Mouse (Mus musculus) lung, postnatal 10 days (tissue): ENCODE data around the gene Scrn3.

Experiments
- DNase-seq: peaks from one replicate; pipeline ENCODE4 v3.0.0; 2021

Gene Scrn3

DNA sequence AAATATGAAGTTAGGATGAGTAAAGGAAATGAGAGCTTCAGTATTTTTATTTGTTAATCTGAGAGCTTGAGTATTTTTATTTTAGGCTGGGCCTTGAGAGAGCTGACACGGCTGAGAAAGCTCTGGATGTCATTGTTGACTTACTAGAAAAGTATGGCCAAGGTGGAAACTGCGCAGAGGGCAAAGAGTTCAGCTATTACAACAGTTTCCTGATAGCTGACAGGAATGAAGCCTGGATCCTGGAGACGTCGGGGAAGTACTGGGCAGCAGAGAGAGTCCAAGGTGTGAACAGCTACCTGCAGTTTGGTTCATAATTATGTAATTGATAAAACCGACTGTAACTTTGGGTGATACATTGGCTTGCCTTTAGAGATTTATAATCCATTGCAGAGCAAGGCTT is 6.8 kb downstream of the Scrn3 start:
- no peak for DNase-seq

DNA sequence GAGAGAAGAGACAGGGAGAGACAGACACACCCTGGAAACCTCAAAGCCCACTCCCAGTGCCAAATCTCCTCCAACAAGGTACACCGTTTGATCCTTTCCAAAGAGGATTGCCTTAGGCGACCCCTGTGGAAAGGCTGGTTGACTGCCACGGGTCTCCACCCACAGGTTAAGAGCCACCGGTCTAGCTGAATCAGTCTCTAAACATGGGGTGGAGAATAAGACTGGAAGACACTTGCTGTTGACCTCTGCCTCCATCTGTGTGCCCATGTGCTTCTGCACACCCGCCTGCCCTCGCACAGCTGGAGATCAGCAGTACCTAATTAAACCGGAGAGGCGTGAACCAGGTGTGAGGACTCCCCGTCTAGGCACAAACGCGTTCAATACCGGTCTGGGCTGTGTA is 10.6 kb downstream of the Scrn3 start:
- DNase-seq: no peak

GRCm38 (mm10) chr2:73325871-73326270 is 13.5 kb downstream of the Scrn3 start:
- DNase-seq: no peak

DNA sequence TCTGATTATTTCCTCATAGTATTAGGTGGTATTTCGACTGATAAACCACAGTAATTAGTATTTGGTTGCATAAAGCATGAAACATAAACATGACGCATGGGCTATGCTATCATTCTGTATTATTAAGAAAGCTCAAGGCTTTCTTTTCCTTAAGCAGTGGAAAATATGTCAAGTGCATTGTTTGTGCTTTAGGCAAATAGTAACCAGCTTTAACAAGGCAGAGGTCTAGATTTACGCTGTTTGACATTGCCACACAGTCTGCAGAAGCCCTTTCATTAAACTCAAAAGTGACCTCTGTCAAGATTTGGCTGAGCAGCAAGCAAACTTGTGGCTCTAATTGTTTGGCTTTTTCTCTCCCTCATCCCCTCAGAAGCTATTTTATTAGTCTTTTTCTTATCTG is 23.5 kb downstream of the Scrn3 start:
- no peak for DNase-seq

DNA sequence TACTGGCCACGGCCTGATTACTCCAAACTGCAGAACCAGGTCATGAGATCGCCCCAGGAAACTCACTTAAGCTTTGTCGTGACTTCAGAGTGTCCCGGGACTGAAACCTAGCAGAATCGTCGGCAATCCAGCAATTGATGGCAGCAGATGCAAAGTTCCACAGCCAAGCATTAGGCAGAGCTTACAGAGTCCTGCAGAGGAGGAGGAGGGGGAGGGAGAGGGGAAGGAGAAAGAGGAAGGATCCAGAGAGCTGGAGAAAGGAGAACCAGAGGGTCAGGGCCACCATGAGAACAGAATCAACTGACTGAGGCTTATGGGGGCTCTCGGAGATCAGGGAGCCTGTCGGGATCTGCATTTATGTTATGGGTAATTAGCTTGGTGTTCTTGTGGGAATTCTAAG is 26.0 kb downstream of the Scrn3 start:
- DNase-seq: no peak

GRCm38 (mm10) chr2:73343701-73344100 is 31.3 kb downstream of the Scrn3 start:
- peak; percentile 38 for DNase-seq

GRCm38 (mm10) chr2:73345204-73345603 is 32.8 kb downstream of the Scrn3 start:
- DNase-seq: no peak

DNA sequence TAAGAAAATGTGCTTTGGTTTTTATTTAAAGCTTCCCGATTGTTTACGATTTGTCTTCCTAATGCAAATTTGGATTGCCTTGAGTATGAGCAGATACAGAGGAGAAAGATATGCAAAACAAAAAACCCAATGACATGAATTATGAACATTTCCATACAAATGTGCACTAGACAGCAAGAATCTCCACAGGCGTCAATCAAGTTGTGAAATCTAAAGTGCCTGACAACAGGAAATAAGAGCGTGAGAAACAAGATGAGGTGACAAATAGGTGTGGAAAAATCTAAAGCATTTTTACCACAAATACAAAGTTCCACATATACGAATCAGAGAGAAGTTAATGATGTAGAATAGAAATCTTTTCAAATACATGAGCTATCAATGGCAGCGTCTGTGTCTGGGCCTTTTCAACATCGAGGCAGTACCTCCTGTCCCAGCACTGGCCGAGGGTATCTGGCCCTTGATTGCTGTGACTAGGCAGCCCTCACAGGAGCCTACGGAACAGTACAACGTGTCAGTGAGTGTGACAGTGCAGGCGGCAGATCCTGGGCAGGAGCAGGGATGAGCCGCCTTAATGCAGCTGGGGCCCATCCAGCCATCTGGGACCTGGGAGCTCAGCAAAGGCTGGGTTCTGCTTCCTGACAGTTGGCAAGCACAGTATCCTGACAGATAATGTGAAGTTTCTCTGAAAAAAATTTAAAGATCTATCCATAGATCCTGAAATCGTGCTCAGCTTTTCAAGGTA is 34.1 kb downstream of the Scrn3 start:
- DNase-seq: no peak

- DNase-seq: no peak
Observed at GRCm38 (mm10) chr2:73347136-73347535, 34.7 kb downstream of the Scrn3 start.

GRCm38 (mm10) chr2:73347766-73348165 is 35.4 kb downstream of the Scrn3 start:
- no peak for DNase-seq

- no peak for DNase-seq
Observed at GRCm38 (mm10) chr2:73348221-73348620, 35.8 kb downstream of the Scrn3 start.

GRCm38 (mm10) chr2:73351496-73351895 is 39.1 kb downstream of the Scrn3 start:
- DNase-seq: peak; percentile 51

GRCm38 (mm10) chr2:73351927-73352374 is 39.5 kb downstream of the Scrn3 start:
- peak; percentile 59 for DNase-seq

GRCm38 (mm10) chr2:73357004-73357403 is 44.6 kb downstream of the Scrn3 start:
- no peak for DNase-seq

GRCm38 (mm10) chr2:73359941-73360340 is 47.5 kb downstream of the Scrn3 start:
- DNase-seq: no peak

DNA sequence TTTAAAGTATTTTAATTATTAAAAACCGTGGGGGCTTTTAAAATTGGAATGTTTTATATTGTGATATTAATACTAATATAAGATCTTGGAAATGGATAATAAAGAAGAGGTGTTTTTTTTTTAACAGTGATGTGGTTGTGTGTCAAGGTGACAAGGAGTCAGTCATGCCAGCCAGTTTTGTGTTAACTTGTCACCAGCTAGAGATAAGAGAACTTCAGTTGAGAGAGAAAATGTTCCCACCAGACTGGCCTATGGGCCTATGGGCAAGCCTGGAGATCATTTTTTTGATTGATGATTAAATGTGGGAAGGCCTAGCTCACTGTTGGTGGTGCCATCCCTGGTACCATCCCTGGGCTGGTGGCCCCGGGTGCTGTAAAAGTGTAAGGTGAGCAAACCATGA is 48.1 kb downstream of the Scrn3 start:
- DNase-seq: no peak

DNA sequence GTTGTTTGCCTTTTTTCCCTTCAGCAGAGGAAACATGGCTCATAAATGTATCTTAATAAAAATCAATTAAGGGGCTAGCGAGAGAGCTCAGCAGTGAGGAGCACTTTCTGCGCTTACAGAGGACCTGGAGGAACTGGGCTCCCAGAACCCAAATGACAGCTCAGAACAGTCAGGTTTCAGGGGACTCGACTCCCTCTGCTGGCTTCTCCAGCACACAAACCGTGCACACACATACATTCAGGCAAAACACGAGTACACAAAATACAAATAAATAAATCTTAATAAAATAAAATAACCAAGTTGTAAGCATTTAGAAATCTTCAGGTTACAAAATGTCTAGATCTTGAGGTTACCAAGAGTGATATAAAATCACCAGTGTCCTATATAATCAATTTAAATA is 51.0 kb downstream of the Scrn3 start:
- no peak for DNase-seq

DNA sequence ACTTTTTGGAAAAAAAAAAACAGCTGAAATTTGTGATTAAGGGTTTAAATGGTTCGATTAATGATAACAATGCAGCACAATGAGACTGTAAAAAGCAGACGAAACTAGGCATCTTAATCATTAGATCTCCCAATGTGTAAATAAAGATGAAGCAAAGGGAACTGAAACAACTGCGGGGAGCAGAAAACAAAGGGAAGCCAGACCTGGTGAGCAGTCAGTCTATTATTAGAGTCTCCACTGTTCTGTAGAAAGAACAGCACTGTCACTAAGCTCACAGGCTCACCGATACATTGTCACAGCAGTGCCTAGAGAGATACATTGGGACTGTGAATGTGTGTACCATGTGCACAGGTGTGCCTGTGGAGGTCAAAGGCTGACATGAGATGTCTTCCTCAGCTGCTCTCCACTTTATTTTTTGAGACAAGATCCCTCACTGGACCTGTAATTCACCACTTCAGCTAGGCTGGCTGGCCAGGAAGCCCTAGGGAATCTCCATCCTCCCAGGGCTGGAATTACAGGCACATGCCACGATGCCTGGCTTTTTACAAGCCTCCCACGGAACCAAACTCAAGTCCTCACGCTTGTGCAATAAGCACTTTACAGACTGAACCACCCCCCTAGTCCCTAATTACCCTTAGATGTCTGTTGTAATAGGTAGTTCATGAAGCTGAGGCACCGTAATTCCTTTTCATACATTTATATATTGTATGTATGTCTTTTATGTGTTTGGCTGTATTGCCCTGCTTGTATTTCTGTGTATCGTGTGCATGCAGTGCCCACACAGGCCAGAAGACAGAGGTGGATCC is 59.3 kb downstream of the Scrn3 start:
- no peak for DNase-seq

DNA sequence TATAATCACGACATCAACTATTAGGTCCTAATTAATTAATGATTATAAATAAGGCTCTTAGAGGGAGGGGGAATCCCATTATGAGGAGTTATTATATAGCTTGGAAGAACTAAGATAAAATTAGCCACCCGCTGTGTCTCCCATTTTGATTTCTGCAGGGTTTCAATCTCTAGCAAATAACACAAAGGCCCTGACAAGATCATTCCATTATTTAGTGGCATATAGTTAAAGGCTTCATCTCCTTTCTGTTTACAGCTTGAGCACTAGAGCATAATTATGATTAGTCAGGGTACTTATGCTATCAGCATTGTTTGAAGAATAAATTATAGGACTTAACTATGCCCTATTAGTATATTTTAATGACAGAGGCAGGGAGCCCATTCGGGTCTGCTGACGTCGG is 65.9 kb downstream of the Scrn3 start:
- DNase-seq: no peak

DNA sequence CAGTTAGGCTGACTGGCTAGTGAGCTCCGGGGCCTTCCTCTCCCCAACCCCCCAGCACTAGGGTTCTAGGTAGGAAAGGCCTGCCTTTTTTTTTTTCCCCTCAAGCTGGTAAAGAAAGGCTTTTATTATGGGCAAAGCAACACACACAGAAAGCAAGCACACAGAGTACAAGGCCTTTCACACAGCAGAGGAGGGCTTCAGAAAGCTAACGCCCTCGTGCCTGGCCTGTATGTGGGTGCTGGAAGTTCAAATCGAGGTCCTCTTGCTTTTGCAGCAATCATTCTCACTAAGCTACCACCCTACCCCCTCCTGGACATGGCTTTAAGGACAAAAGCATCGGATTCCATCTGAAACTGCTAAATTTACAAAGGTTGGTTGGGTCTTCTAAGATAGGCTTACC is 67.3 kb downstream of the Scrn3 start:
- no peak for DNase-seq

DNA sequence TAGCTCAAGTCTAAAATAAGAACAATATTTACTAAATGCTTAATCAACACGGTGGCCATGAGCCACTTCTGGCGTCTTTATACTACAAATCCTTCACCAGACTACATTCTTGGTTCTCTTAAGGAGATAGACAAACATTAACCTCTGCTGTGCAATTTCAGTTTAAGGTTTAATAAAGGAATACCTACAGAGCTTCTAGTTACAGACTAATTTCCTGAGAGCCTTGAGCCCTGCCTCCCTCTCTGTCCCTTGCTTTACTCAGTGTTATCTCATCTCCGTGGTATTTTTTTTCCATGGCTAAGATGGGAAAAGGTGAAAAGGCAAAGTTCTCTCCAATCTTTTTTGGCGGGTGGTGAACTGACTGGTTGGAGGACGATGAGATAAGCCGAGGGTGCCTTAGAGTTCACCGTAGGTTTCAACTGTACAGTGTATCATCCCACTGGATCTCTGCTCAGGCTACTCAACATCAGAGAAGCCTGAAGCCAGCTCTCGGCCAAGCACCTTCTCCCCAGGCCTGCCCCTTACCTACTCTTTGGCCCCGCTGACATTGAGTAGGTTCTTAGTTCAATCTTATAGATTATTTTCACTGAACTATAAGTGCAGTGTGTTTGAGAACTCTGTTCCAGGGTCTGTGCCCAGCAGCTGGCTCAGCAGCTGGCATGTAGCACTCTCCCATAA is 68.0 kb downstream of the Scrn3 start:
- DNase-seq: no peak

GRCm38 (mm10) chr2:73385172-73385571 is 72.8 kb downstream of the Scrn3 start:
- DNase-seq: no peak

DNA sequence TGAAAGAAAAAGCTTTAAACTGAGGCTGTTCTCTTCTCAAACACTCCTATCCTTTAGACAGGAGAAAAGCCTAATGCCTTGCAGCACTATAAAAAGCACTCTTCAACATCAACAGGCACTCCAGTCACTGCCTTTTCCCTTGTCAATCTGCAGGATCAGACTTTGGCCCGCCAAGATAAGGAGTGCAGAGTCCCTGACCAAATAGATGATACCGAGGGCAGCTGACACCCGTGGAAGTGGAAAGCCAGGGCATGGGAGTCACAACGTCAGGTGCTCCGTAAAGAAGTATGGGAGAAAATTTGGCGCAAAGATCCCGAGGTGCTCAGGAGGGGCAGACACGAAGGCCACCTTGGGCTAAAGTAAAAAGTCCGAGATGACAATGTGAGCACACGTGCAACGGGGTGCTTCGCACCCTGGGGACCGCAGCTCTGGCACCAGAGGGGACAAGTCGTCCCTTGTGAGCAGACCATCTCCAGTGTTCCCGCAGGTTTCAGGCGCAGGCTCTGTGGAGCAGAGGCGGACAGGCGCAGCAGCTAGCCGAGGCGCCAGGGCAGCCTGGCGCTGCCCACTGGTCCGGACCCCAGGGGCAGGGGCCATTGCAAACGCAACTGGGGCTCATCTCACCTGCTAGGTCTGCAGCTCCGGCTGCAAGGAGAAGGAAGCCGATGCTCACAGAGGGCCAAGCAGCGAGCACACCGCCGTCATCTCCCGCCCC is 73.4 kb downstream of the Scrn3 start:
- DNase-seq: peak; percentile 13
